ENCODE assay signal across 8 mouse cellular contexts in genomic region chr1:132335378-132335965, GRCm38 (mm10). TPM values are rescaled to one million over a fixed set of nuclear protein-coding genes. Genes with fewer than 3 reads are reported as not detected.
DNase-seq lines count a peak whose midpoint lies in the region; ATAC-seq and TF ChIP-seq lines count a peak whose summit lies in the region.
"Had no signal": no experiment of that assay in that cellular context is flagged by ENCODE, and none has a peak within 500 bp of the region (broad histone marks: within the 10 kb centered on the region; RNA-seq: fewer than 3 reads in every experiment).

No protein-coding gene starts in this region.

- no peak for DNase-seq in ES-E14 (ENCODE audit: low read depth, low spot score)
- DNase-seq in embryo, embryonic 10 days (ENCODE audit: low spot score), result peak; percentile 74
- DNase-seq in hindbrain, embryonic 14.5 days (ENCODE audit: low spot score), result peak; percentile 33
- DNase-seq in lung, postnatal 4 days, result peak; percentile 45 to 64
- no peak for DNase-seq in right cerebral cortex, postnatal 10 days (ENCODE audit: low spot score in 2 of 2)
- DNase-seq in urinary bladder, postnatal 4 days (ENCODE audit: low spot score in 2 of 2), result no peak

- peaks cover 10% of the 10 kb centered on the region; the same call in 1 of the 2 replicates for H3K36me3 ChIP-seq in ES-E14 (ENCODE audit: control insufficient read depth, insufficient read depth, low read length, poor library complexity, severe bottlenecking)
- peaks cover 13% of the 10 kb centered on the region for H3K36me3 ChIP-seq in hindbrain, embryonic 14.5 days (replicated peaks; ENCODE audit: control insufficient read depth, insufficient read depth)
- H3K36me3 ChIP-seq: hindbrain, embryonic 15.5 days had no signal

- H3K4me1 ChIP-seq in ES-E14 (ENCODE audit: control insufficient read depth in 2 of 2, insufficient read depth in 2 of 2, low read length in 2 of 2, poor library complexity in 1 of 2), result peaks cover 15 to 34% of the 10 kb centered on the region in 2 experiments
- peaks cover 35% of the 10 kb centered on the region for H3K4me1 ChIP-seq in hindbrain, embryonic 14.5 days (replicated peaks; ENCODE audit: control insufficient read depth, insufficient read depth, low read length)

- ATAC-seq in hindbrain, embryonic 14.5 days (ENCODE audit: low FRiP score), result no peak
- ATAC-seq in inflammation-experienced regulatory T-cells, adult 6 months, result no peak

- H3K27ac ChIP-seq in ES-E14 (ENCODE audit: insufficient read depth, low read depth, low read length, poor library complexity, severe bottlenecking), result no peak overlapping the region
- H3K27ac ChIP-seq in hindbrain, embryonic 14.5 days, result no peak overlapping the region
- H3K27ac ChIP-seq: hindbrain, embryonic 15.5 days had no signal

- H3K9me3 ChIP-seq in ES-E14 (ENCODE audit: control insufficient read depth, insufficient read depth, low read depth, low read length), result no peaks in the 10 kb centered on the region
- no peaks in the 10 kb centered on the region for H3K9me3 ChIP-seq in hindbrain, embryonic 14.5 days (ENCODE audit: control insufficient read depth, low read length)
- H3K9me3 ChIP-seq: hindbrain, embryonic 15.5 days had no signal

- no peaks in the 10 kb centered on the region for H3K27me3 ChIP-seq in hindbrain, embryonic 14.5 days (ENCODE audit: control insufficient read depth, insufficient read depth, low read length)
- H3K27me3 ChIP-seq: hindbrain, embryonic 15.5 days had no signal

- in situ Hi-C loops in ES-E14 (cut with MboI; ENCODE audit: low sequenced_read_pairs in 2 of 2, unreplicated experiment in 2 of 2), result no loop called here

- no peak overlapping the region for H3K4me2 ChIP-seq in hindbrain, embryonic 14.5 days (replicated peaks)
- H3K4me2 ChIP-seq: hindbrain, embryonic 15.5 days had no signal

- WGBS in hindbrain, embryonic 14.5 days, result 19% methylated on average over 12 of the region's 12 CpGs

- H3K9ac ChIP-seq in ES-E14 (ENCODE audit: insufficient read depth, low read depth, low read length, poor library complexity, severe bottlenecking), result no peak overlapping the region
- no peak overlapping the region for H3K9ac ChIP-seq in hindbrain, embryonic 14.5 days
- H3K9ac ChIP-seq: hindbrain, embryonic 15.5 days had no signal

- no peak overlapping the region for H3K4me3 ChIP-seq in ES-E14 (ENCODE audit: insufficient read depth in 1 of 2, low read depth in 1 of 2, low read length in 2 of 2, poor library complexity in 1 of 2, severe bottlenecking in 1 of 2)
- no peak overlapping the region for H3K4me3 ChIP-seq in hindbrain, embryonic 14.5 days (replicated peaks; ENCODE audit: low read length)
- H3K4me3 ChIP-seq: hindbrain, embryonic 15.5 days had no signal

TF ChIP-seq in ES-E14, 5 proteins besides CTCF, POLR2A, EP300 and RAD21:
- peak; percentile 59 for TF ChIP-seq MAFK (IDR thresholded peaks at IDR 0.05; ENCODE audit: insufficient read depth, low read depth, low read length)
- no peak for TF ChIP-seq CHD2 (IDR thresholded peaks at IDR 0.05; ENCODE audit: low read depth, low read length)
- no peak for TF ChIP-seq ZC3H11A (IDR thresholded peaks at IDR 0.05; ENCODE audit: borderline replicate concordance, low read depth, low read length)
- no peak for TF ChIP-seq HCFC1 (IDR thresholded peaks at IDR 0.05; ENCODE audit: borderline replicate concordance, insufficient read depth, low read length)
- no peak for TF ChIP-seq ZNF384 (IDR thresholded peaks at IDR 0.05; ENCODE audit: low read depth, low read length)

RNA-seq across cellular contexts. Expression of gene Nuak2, which starts 19.5 kb away (rescaled TPM):
- total RNA-seq in ES-E14 (2012; rRNA removed), result 7.4 and 8.0 TPM in 2 replicates
- 10.7 and 14.0 TPM in 2 replicates for polyA plus RNA-seq in hindbrain, embryonic 14.5 days (2014; fragmentation: Nextera tagmentation; extraction: Ambion mirVana)
- polyA plus RNA-seq in inflammation-experienced regulatory T-cells, adult 6 months (2017; shearing (Covaris generic)), result 1 to 10 TPM; 2.2 to 3.0 (median 2.6) TPM

RNA-seq across cellular contexts. Expression of gene Klhdc8a, which starts 37.0 kb away (rescaled TPM):
- total RNA-seq in ES-E14 (2012; rRNA removed), result 1.2 and 2.8 TPM in 2 replicates
- 8.5 and 10.4 TPM in 2 replicates for polyA plus RNA-seq in hindbrain, embryonic 14.5 days (2014; fragmentation: Nextera tagmentation; extraction: Ambion mirVana)
- not detected for polyA plus RNA-seq in inflammation-experienced regulatory T-cells, adult 6 months (2017; shearing (Covaris generic))

RNA-seq across cellular contexts. Expression of gene Tmcc2, which starts 55.6 kb away (rescaled TPM):
- total RNA-seq in ES-E14 (2012; rRNA removed), result 5.8 and 7.9 TPM in 2 replicates
- 31.0 and 33.9 TPM in 2 replicates for polyA plus RNA-seq in hindbrain, embryonic 14.5 days (2014; fragmentation: Nextera tagmentation; extraction: Ambion mirVana)
- 1 to 10 TPM in 2 of 3 experiments, under 1 TPM in 1; 0.39 to 1.2 (median 1.2) TPM for polyA plus RNA-seq in inflammation-experienced regulatory T-cells, adult 6 months (2017; shearing (Covaris generic))

Comparison
In these comparisons a context has a peak if more than half of its experiments do, and no peak if none do; other contexts are left out.
1. DNase-seq: peak in embryo, embryonic 10 days (single experiment), hindbrain, embryonic 14.5 days (single experiment) and lung, postnatal 4 days (2 of 2); none in ES-E14 (single experiment), right cerebral cortex, postnatal 10 days (0 of 2) and urinary bladder, postnatal 4 days (0 of 2).
2. RNA of gene Tmcc2, which starts 55.6 kb away (polyA plus RNA-seq): 31.0 to 33.9 TPM in hindbrain, embryonic 14.5 days; 0.39 to 1.2 TPM in inflammation-experienced regulatory T-cells, adult 6 months; every median in the first group is over 10 times any median in the second.